Mouse (Mus musculus) adrenal gland, postnatal 25 days (tissue): Measurements from ENCODE around the gene Cspg4. TPM values are rescaled to one million over a fixed set of nuclear protein-coding genes. Genes with fewer than 3 reads are reported as not detected.
"Not testable (repeated sequence)": the region's sequence is repeated elsewhere in the genome, so short reads cannot be mapped to it uniquely, and the experiment has no call there.

Experiments used
- DNase-seq: peaks from one replicate; pipeline ENCODE4 v3.0.0; 2021; ENCODE audit warnings: mixed read lengths
- total RNA-seq: library from RNA; stranded (reverse); gene quantifications from 2 replicates; pipeline ENCODE4 v1.2.3, GENCODE M21; 2021

Cspg4 gene
- total RNA-seq, 1 experiment from 2014 or later: 10.4 TPM

DNA sequence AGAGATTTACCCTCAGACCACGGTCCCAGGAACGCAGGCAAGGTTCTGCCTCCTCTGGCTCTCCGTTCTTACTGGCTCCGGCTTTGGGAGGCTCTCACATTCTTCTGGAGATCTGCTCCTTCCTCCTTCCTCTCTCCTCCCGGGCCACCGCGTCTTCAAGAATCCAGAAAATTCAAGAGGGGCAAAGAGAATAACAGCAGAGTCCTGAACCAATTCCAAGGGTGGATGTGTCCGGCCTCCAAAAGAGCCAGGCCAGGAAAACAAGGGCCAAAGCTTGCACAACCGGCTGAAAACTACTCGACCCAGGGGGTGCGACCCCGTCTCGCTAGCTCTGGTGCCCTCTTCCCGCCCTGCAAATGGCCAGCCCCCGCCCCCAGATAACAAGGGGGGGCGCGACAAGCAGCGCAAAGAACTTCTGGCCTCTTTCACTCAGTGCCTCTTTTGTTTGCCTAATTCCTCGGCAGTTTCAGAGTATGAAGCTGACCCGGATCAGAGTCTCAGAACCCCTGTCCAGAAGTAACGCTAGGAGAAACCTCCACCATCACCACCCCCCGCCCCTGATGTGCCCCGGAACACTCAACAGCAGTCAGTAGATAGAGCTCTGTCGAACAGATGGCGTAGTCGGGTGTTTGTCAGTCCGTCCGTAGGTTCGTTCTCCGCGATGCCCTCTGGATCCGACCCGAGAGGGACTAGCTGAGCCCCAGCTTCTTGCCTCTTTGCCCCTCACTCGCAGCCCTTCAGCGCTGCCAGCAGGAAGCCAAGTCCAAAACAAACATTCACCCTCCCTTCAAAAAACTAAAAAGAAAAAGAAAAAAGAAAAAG lies 62.6 kb downstream of the Cspg4 start:
- peak; percentile 27 for DNase-seq

DNA sequence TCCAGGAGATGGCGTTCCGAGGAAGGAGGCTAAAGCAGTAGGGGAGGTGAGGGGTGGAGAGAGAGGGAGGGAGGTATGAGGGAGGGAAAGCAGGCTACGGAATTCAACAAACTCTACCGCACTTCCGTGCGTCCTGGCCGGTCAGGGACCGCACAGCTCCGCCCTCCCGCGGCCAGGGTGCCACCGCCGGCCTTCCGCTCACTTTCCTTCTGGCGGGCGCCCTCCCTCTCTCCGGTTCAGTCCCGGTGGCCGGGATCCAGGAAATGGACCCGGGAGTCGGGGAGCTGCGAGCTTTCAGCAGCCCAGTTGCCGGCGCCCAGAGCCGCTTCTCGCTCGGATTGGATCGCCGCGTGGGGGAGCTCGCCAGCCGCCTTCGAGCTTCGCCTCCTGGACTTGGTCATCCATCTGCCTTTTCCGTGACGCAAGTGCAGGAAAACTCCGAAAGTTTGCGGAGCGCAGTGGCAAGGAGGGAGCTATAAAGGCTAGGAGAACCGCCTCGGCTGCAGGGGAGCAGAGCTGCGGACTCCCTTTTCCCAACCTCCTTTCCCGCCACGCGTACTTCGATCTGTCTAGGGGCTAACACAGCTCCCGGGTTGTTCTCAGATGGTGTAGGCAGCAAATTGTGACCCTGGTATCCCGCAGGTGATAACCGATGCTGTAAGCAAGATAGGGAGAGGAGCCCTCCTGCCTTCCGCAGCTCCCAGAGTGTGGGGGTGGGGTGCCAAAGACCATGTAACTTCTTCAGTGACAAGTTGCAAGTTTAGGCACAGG lies 63.4 kb downstream of the Cspg4 start, which contains the start of gene Snx33:
Gene Snx33 (minus strand): TSS at position 331 of the 771 bp plus-strand sequence.
- peak; percentile 96 for DNase-seq

- no peak for DNase-seq
These were observed 64.7 kb downstream of the Cspg4 start for GRCm38 (mm10) chr9:56929496-56929895.

GRCm38 (mm10) chr9:56930556-56930955 lies 65.7 kb downstream of the Cspg4 start:
- DNase-seq: no peak

DNA sequence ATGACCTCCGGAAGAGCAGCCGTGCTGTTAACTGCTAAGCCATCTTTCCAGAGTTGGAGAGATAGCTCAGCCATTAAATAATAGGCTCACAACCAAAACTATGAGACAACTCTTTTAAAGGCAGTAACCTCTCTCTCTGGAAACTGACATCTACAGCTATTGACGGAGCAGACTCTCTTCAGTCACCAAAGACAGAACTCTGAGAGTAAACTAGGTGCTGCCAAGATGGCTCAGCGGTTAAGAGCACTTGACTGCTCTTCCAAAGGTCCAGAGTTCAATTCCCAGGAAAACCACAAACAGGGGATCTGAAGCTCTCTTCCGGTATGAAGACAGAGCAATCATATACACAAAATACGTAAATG lies 72.0 kb downstream of the Cspg4 start:
- DNase-seq: no peak

- DNase-seq: peak; percentile 79
These were observed 72.7 kb downstream of the Cspg4 start, which contains the start of gene Imp3 for GRCm38 (mm10) chr9:56937223-56938160. Imp3 (plus strand) TSS chr9:56937475.

- no peak for DNase-seq
These were observed 73.5 kb downstream of the Cspg4 start for GRCm38 (mm10) chr9:56938374-56938773.

DNA sequence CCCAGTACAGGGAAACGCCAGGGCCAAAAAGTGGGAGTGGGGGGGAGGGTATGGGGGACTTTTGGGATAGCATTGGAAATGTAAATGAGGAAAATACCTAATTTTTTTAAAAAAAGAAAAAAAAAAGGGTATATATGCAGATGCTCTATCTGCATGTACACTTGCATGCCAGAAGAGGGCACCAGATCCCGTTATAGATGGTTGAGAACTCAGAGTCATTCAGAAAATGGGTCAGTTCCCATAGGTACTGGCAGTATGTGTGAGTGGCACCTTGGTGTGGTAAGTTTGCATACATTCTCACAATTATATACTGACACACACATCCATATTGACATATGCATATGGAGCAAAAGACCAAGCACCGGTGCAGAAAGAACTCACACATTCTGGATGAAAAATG lies 82.6 kb downstream of the Cspg4 start:
- DNase-seq: peak; percentile 31

- DNase-seq: not testable (repeated sequence)
These were observed 83.9 kb downstream of the Cspg4 start for GRCm38 (mm10) chr9:56948699-56949098.

Other genes with a start within 250 kb of the Cspg4 start
- 0.86 and 1.1 TPM in 2 replicates for gene Lingo1, start 68.6 kb upstream of the Cspg4 start, total RNA-seq
- gene Odf3l1, start 354 bp upstream of the Cspg4 start, total RNA-seq: 1.6 and 1.8 TPM in 2 replicates
- 28.6 and 35.1 TPM in 2 replicates for gene Snx33, start 63.3 kb downstream of the Cspg4 start, total RNA-seq
- gene Imp3, start 72.4 kb downstream of the Cspg4 start, total RNA-seq: 87.0 and 105 TPM in 2 replicates
- 15.0 and 16.4 TPM in 2 replicates for gene Snupn, start 85.8 kb downstream of the Cspg4 start, total RNA-seq
- gene Ptpn9, start 129.9 kb downstream of the Cspg4 start, total RNA-seq: 46.9 and 60.9 TPM in 2 replicates
- 59.6 and 73.2 TPM in 2 replicates for gene Sin3a, start 207.0 kb downstream of the Cspg4 start, total RNA-seq